21 mouse cellular contexts compared by ENCODE assay signal in genomic region chr11:106374979-106375378, GRCm38 (mm10). TPM values are rescaled to one million over a fixed set of nuclear protein-coding genes. Genes with fewer than 3 reads are reported as not detected.
DNase-seq lines count a peak whose midpoint lies in the region; ATAC-seq and TF ChIP-seq lines count a peak whose summit lies in the region.
"Had no signal": no experiment of that assay in that cellular context is flagged by ENCODE, and none has a peak within 500 bp of the region (broad histone marks: within the 10 kb centered on the region; RNA-seq: fewer than 3 reads in every experiment).

No protein-coding gene starts in this region.

- DNase-seq in heart, postnatal 4 days = no peak
- no peak for DNase-seq in midbrain, embryonic 10.5 days (ENCODE audit: low spot score)
- no peak for DNase-seq in midbrain, postnatal 0 days (ENCODE audit: low spot score)
- peak; percentile 51 for DNase-seq in thymus, postnatal 14 days
- DNase-seq in cerebellum, postnatal 25 days = no peak
- no peak for DNase-seq in embryo, embryonic 10 days (ENCODE audit: low spot score)
- DNase-seq: adrenal gland, adult 2 months; cerebellum, adult 18-20 months; kidney, postnatal 14 days; layer of hippocampus, adult 9-11 months; lung, postnatal 14 days had no signal

- 73% methylated on average over 5 of the region's 5 CpGs for WGBS in heart, embryonic 16.5 days
- WGBS in midbrain, embryonic 10.5 days = 80% methylated on average over 5 of the region's 5 CpGs
- 77% methylated on average over 5 of the region's 5 CpGs for WGBS in midbrain, postnatal 0 days
- WGBS in intestine, embryonic 15.5 days = 82% methylated on average over 5 of the region's 5 CpGs

- no peaks in the 10 kb centered on the region for H3K27me3 ChIP-seq in heart, embryonic 16.5 days (ENCODE audit: control insufficient read depth, insufficient read depth, low read length)
- H3K27me3 ChIP-seq in midbrain, embryonic 10.5 days (ENCODE audit: low read depth, poor library complexity, severe bottlenecking) = no peaks in the 10 kb centered on the region
- H3K27me3 ChIP-seq in midbrain, postnatal 0 days (ENCODE audit: insufficient read depth, low read length) = no peaks in the 10 kb centered on the region
- no peaks in the 10 kb centered on the region for H3K27me3 ChIP-seq in intestine, embryonic 15.5 days (replicated peaks)
- H3K27me3 ChIP-seq: forebrain, embryonic 15.5 days had no signal

- H3K4me1 ChIP-seq in heart, embryonic 16.5 days (ENCODE audit: control insufficient read depth, insufficient read depth, low read length) = peaks cover 2% of the 10 kb centered on the region; the same call in 1 of the 2 replicates
- H3K4me1 ChIP-seq in midbrain, embryonic 10.5 days = peaks cover 14% of the 10 kb centered on the region
- H3K4me1 ChIP-seq in midbrain, postnatal 0 days (ENCODE audit: insufficient read depth, low read length) = no peaks in the 10 kb centered on the region
- H3K4me1 ChIP-seq in intestine, embryonic 15.5 days (replicated peaks) = peaks cover 14% of the 10 kb centered on the region
- H3K4me1 ChIP-seq: forebrain, embryonic 15.5 days had no signal

- no peak overlapping the region for H3K9ac ChIP-seq in heart, embryonic 16.5 days (ENCODE audit: low read length)
- no peak overlapping the region for H3K9ac ChIP-seq in midbrain, postnatal 0 days (replicated peaks; ENCODE audit: low read length, poor library complexity, severe bottlenecking)
- no peak overlapping the region for H3K9ac ChIP-seq in intestine, embryonic 15.5 days
- H3K9ac ChIP-seq: forebrain, embryonic 15.5 days; liver, embryonic 12.5 days had no signal

- no peak overlapping the region for H3K4me2 ChIP-seq in heart, embryonic 16.5 days (ENCODE audit: low read depth, low read length)
- H3K4me2 ChIP-seq in midbrain, postnatal 0 days (ENCODE audit: low read depth, low read length, poor library complexity, severe bottlenecking) = no peak overlapping the region
- peak overlapping the region; percentile 9; the same call in 1 of the 2 replicates for H3K4me2 ChIP-seq in intestine, embryonic 15.5 days (replicated peaks)
- H3K4me2 ChIP-seq: forebrain, embryonic 15.5 days; liver, embryonic 12.5 days; midbrain, embryonic 11.5 days had no signal

- peak; percentile 28; the same call in 1 of the 2 replicates for ATAC-seq in heart, embryonic 16.5 days (replicated peaks; ENCODE audit: extremely low read depth, insufficient read depth, low FRiP score)
- ATAC-seq in midbrain, postnatal 0 days (ENCODE audit: low FRiP score) = no peak
- ATAC-seq in intestine, embryonic 15.5 days = peak; percentile 34; the same call in 1 of the 2 replicates
- ATAC-seq: forebrain, embryonic 15.5 days; hindbrain, embryonic 16.5 days; liver, embryonic 12.5 days had no signal

- no peak overlapping the region for H3K27ac ChIP-seq in heart, embryonic 16.5 days (ENCODE audit: low read length)
- 0 out of 2 replicates have a peak overlapping the region, but pooled peaks have one; percentile 28 for H3K27ac ChIP-seq in midbrain, embryonic 10.5 days (replicated peaks)
- no peak overlapping the region for H3K27ac ChIP-seq in midbrain, postnatal 0 days (ENCODE audit: low read depth, low read length)
- no peak overlapping the region for H3K27ac ChIP-seq in intestine, embryonic 15.5 days
- H3K27ac ChIP-seq: forebrain, embryonic 15.5 days; liver, embryonic 12.5 days had no signal

- H3K36me3 ChIP-seq in heart, embryonic 16.5 days (ENCODE audit: control insufficient read depth, insufficient read depth) = no peaks in the 10 kb centered on the region
- no peaks in the 10 kb centered on the region for H3K36me3 ChIP-seq in midbrain, embryonic 10.5 days
- no peaks in the 10 kb centered on the region for H3K36me3 ChIP-seq in midbrain, postnatal 0 days (ENCODE audit: insufficient read depth, low read length)
- H3K36me3 ChIP-seq in intestine, embryonic 15.5 days = no peaks in the 10 kb centered on the region
- H3K36me3 ChIP-seq: forebrain, embryonic 15.5 days had no signal

- H3K4me3 ChIP-seq in heart, embryonic 16.5 days (ENCODE audit: low read length) = no peak overlapping the region
- H3K4me3 ChIP-seq in midbrain, embryonic 10.5 days = no peak overlapping the region
- no peak overlapping the region for H3K4me3 ChIP-seq in midbrain, postnatal 0 days (ENCODE audit: low read depth, low read length)
- H3K4me3 ChIP-seq in intestine, embryonic 15.5 days (replicated peaks) = no peak overlapping the region
- H3K4me3 ChIP-seq: forebrain, embryonic 15.5 days; liver, embryonic 12.5 days had no signal

- H3K9me3 ChIP-seq in heart, embryonic 16.5 days (replicated peaks; ENCODE audit: control insufficient read depth, low read length) = no peaks in the 10 kb centered on the region
- no peaks in the 10 kb centered on the region for H3K9me3 ChIP-seq in midbrain, embryonic 10.5 days (replicated peaks)
- H3K9me3 ChIP-seq in midbrain, postnatal 0 days (ENCODE audit: low read length) = no peaks in the 10 kb centered on the region
- no peaks in the 10 kb centered on the region for H3K9me3 ChIP-seq in intestine, embryonic 15.5 days
- H3K9me3 ChIP-seq: forebrain, embryonic 15.5 days; liver, embryonic 12.5 days had no signal

- TF ChIP-seq CTCF in midbrain, postnatal 0 days (IDR thresholded peaks at IDR 0.05) = no peak

RNA-seq across cellular contexts. Expression of gene Prr29, which starts 9.7 kb away (rescaled TPM):
- polyA plus RNA-seq in heart, embryonic 16.5 days (2015; fragmentation: Nextera tagmentation; extraction: Ambion mirVana) = 1.00 and 1.0 TPM in 2 replicates
- total RNA-seq in heart, postnatal 4 days (2021) = under 1 TPM; 0.41 to 0.52 TPM
- 0.10 TPM in 1 of 2 replicates, not detected in the other for polyA plus RNA-seq in midbrain, embryonic 10.5 days (2016; fragmentation: Nextera tagmentation; extraction: Ambion mirVana)
- 0.33 and 1.6 TPM in 2 replicates for total RNA-seq in midbrain, postnatal 0 days (2014; rRNA removed)
- polyA plus RNA-seq in midbrain, postnatal 0 days (2015; fragmentation: Nextera tagmentation; extraction: Ambion mirVana) = 0.38 TPM in 1 of 2 replicates, not detected in the other
- 0.34 and 0.69 TPM in 2 replicates for polyA plus RNA-seq in intestine, embryonic 15.5 days (2015; fragmentation: Nextera tagmentation; extraction: Ambion mirVana)
- total RNA-seq: adrenal gland, adult 2 months; common myeloid progenitor, adult 5-6 weeks; ES-E14; left cerebral cortex, postnatal 36 days had no signal
- polyA plus RNA-seq: adrenal gland, adult 2 months; brain, embryonic 14.5 days; forebrain, embryonic 15.5 days; hindbrain, embryonic 16.5 days; liver, embryonic 12.5 days; midbrain, embryonic 11.5 days had no signal

RNA-seq across cellular contexts. Expression of gene Icam2, which starts 12.9 kb away (rescaled TPM):
- polyA plus RNA-seq in heart, embryonic 16.5 days (2015; fragmentation: Nextera tagmentation; extraction: Ambion mirVana) = 107 and 109 TPM in 2 replicates
- total RNA-seq in heart, postnatal 4 days (2021) = 10 to 100 TPM; 55.6 to 56.5 TPM
- polyA plus RNA-seq in midbrain, embryonic 10.5 days (2016; fragmentation: Nextera tagmentation; extraction: Ambion mirVana) = 13.4 and 15.0 TPM in 2 replicates
- 11.9 and 15.5 TPM in 2 replicates for total RNA-seq in midbrain, postnatal 0 days (2014; rRNA removed)
- polyA plus RNA-seq in midbrain, postnatal 0 days (2015; fragmentation: Nextera tagmentation; extraction: Ambion mirVana) = 7.4 and 8.7 TPM in 2 replicates
- polyA plus RNA-seq in intestine, embryonic 15.5 days (2015; fragmentation: Nextera tagmentation; extraction: Ambion mirVana) = 38.1 and 39.3 TPM in 2 replicates

RNA-seq across cellular contexts. Expression of gene Scn4a, which starts 21.9 kb away (rescaled TPM):
- polyA plus RNA-seq in heart, embryonic 16.5 days (2015; fragmentation: Nextera tagmentation; extraction: Ambion mirVana) = 0.09 and 0.36 TPM in 2 replicates
- 1 to 10 TPM; 2.5 to 3.5 TPM for total RNA-seq in heart, postnatal 4 days (2021)
- polyA plus RNA-seq in midbrain, embryonic 10.5 days (2016; fragmentation: Nextera tagmentation; extraction: Ambion mirVana) = 0.10 and 0.15 TPM in 2 replicates
- total RNA-seq in midbrain, postnatal 0 days (2014; rRNA removed) = 0.05 TPM in 1 of 2 replicates, not detected in the other
- 0.02 TPM in 1 of 2 replicates, not detected in the other for polyA plus RNA-seq in midbrain, postnatal 0 days (2015; fragmentation: Nextera tagmentation; extraction: Ambion mirVana)
- polyA plus RNA-seq in intestine, embryonic 15.5 days (2015; fragmentation: Nextera tagmentation; extraction: Ambion mirVana) = 0.03 and 0.05 TPM in 2 replicates
- total RNA-seq: left cerebral cortex, postnatal 36 days had no signal
- polyA plus RNA-seq: forebrain, embryonic 15.5 days; hindbrain, embryonic 16.5 days; liver, embryonic 12.5 days; midbrain, embryonic 11.5 days had no signal
